Mouse (Mus musculus) 3T3-L1 (cell line): ENCODE data around the gene Pin1rt1.

ENCODE experiments used
- DNase-seq: peaks from one replicate; pipeline ENCODE4 v3.0.0-alpha.2; 2015; ENCODE audit warnings: low read depth, low spot score

The Pin1rt1 gene

GRCm38 (mm10) chr2:104716279-104716678 lies at the start of gene Pin1rt1:
Gene Pin1rt1, minus strand, starts transcription at chr2:104716379.
- DNase-seq, result no peak

- peak; percentile 35 for DNase-seq
Measured at GRCm38 (mm10) chr2:104764018-104764417, 47.8 kb upstream of the Pin1rt1 start.

- peak; percentile 33 for DNase-seq
Measured at GRCm38 (mm10) chr2:104763134-104763703, 47.0 kb upstream of the Pin1rt1 start.

DNA sequence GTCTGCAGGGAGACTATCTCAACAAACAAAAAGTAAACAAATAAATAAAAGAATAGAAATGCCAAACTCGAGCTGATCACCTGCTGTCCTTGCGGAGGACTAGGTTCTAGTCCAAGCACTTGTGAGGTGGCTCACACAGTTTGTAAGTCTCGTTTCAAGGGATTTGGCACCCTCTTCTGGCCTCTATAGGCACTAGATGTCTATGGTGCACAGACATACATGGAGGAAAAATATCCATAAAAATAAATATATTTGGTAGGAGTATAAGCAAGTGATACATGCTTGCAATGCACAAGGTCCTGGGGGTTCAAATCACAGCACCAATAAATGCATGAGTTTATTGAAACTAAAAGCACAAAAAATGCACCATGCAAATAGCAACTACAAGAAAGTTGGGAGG lies 34.4 kb upstream of the Pin1rt1 start:
- DNase-seq, result peak; percentile 72

DNA sequence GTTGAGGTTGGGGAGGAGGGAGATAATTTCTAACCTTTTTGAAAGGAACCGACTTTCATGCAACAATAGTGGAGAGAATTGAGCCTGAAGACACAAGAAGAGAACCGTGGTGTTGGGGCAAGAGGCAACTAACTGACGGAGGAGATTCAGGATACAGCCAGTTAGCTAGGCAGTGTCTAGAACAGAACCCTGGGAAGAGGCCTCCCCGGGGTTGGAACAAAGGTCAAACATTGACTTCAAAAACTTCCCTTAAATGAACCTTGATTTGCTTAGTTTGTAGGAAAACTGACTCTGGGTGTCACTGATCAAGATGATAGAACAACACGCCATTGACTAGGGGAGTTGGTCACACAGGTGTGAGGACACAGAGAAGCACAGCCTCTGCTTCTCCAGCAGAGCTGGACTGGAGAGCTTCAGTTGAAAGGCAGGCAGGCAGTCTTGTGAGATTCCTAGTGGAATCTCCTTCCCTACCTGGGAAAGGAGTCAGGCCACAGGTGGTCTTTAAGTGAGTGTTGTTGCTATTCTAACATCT lies 32.5 kb upstream of the Pin1rt1 start:
- DNase-seq, result no peak

- DNase-seq, result no peak
Measured at GRCm38 (mm10) chr2:104746251-104746650, 30.1 kb upstream of the Pin1rt1 start.

DNA sequence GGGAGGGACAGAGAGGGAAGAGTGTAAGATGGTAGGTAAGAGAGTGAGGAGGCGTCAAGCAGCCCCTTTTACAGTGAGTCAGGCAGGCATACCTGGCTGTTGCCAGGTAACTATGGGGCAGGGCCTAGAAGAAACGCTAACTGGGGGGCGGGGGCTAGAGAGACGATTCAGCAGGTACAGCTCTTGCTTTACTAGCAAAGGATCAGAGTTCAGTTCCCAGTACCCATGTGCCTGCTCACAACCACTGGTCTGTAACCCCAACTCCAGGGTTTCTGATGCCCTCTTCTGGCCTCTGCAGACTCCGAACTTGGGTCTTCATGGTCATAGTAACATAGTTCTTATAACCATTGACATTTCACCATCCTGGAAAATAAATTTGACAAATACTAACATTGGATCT lies 27.8 kb upstream of the Pin1rt1 start:
- no peak for DNase-seq

- no peak for DNase-seq
Measured at GRCm38 (mm10) chr2:104743160-104743559, 27.0 kb upstream of the Pin1rt1 start.

DNA sequence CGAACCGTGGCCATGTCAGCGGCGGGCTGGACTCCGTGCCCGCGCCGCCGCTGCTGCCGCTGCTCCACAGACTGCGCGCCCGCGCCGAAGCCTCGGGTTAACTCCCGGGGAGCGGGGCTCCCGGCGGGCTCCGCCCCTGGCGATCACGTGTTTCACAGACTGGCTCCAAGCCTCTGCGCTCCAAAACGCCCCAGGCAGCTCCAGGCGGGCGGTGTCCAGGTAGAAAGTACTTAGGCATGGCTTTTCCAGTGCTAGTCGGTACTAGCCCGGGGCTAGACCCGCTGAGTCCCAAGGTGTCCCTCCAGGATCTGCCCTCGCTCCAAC lies 26.5 kb upstream of the Pin1rt1 start, which contains the start of gene Depdc7:
Depdc7 (minus strand) TSS at position 138 of the 324 bp plus-strand sequence.
- peak; percentile 73 for DNase-seq

- no peak for DNase-seq
Measured at GRCm38 (mm10) chr2:104741896-104742740, 25.9 kb upstream of the Pin1rt1 start.

GRCm38 (mm10) chr2:104741015-104741758 lies 25.0 kb upstream of the Pin1rt1 start:
- DNase-seq, result no peak

DNA sequence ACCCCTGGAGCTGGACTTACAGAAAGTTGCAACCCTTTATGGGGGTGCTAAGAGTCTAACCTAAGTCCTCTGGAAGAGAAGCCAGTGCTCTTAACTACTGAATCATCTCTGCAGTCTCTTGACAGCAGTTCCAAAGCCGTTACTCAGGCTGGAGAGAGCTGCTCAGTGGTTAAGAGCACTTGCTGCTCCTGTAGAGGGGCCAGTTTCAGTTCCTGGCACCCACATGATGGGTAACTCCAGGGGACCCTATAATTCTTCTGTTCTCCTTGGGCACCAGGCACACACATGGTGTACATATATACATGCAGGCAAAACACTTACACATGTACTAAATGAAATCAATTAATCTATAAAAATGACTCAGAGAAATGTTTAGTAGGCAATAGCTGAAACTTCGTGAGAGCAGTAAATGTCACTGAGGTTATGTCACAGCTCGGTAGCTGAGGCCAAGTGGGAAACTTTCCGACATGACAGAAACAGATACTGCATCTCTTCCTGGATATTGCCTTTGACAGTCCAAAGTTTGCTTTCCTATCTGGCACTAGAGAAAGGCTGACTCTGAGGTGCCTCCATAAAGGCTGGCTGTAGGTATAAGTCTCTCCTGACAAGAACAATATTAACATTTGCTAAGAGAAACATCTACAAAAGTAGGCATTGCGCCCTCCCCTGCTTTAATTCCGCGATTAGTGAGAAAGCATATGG lies 24.2 kb upstream of the Pin1rt1 start:
- DNase-seq, result no peak

GRCm38 (mm10) chr2:104739691-104740090 lies 23.5 kb upstream of the Pin1rt1 start:
- no peak for DNase-seq

DNA sequence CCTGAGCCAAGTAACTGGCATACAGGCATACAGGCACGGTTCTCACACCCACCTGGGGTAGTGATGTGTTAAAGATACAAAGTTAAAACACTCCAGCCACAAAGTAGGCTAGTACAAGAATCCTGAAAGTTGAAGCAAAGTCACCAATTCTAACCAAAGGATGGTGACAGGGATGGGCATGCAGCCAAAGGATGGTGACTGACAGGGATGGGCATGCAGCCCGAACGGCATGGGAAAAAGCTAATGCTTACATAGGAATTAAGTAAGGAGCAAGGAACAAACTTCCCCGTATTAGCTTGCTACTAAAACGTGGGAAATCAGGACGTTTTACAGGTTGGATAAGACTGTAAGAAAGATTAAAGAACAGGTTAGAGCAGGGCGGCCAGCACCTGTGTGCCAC lies 20.1 kb upstream of the Pin1rt1 start:
- DNase-seq, result no peak

GRCm38 (mm10) chr2:104732562-104733256 lies 16.5 kb upstream of the Pin1rt1 start:
- DNase-seq, result no peak

DNA sequence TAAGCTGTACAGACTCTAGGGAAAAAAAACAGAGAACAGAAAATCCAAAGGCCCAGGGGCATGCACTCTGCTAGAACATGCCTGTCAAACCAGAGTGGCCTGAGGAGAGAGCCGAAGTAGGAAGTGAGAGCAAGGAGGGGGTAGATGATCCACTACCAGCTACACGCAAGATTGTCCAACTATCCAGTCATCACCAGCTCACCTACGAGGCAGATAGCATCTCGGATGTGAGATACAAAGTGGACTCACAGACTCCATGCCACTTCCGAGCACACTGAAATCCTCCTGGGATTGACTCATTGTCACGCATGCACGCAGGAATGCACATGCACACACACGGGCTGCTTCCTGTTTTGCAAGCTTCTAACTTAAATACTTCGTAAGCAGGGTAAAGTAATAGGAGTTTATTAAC lies 15.9 kb upstream of the Pin1rt1 start:
- no peak for DNase-seq

DNA sequence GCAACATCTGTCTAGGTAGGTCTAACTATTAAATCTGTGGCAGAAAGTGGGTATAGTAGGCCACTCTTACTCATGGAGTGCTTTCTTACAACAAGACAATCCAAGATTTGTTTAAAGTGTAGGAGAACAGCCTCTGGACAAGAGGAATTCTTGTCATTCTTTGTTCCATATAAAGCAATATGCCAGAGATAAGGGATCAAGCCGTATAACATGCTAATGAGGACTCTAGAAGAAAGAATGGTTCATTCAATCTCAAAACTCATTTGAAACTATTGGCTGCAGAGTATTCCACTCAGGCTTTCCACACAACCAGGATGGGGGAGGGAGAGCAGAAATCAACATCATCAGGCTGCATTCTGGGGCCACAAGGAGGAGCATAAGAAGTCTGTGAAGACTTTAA lies 11.2 kb upstream of the Pin1rt1 start:
- no peak for DNase-seq

DNA sequence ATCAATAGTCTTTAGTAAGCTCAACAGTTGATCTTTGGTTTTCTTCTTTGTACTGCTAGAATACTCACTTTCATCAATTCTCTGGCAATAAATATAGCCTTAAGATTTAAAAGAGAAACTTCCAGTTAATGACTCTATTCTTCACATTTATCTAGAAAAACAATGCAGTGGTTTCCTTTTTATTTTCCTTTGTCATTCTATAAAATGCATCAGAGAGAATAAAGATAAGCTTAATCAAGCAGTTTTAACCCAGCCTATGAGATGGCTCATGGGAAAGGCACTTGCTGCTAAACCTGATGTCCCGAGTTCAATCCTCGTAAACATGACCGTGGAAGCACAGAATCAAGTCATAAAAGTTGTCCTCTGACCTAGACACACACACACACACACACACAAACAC lies 5.8 kb upstream of the Pin1rt1 start:
- no peak for DNase-seq

DNA sequence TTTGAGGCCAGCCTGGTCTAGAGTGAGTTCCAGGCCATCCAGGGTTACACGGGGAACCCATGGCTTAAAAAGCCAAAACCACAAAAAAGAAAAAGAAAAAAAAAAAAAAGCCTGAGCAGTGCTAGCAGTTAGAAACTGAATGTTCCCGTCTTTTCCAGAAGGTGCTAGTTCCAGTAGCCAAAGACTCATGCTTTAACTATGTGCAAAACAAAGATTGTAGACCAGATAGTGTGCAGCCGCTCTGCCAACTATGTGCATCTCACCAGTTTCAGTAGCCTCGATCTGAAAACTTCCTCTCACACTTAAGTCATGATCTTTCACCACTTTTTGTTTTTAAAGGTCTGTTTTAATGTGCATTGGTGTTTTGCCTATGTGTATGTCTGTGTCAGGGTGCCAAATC lies 1.6 kb upstream of the Pin1rt1 start:
- DNase-seq, result peak; percentile 70

GRCm38 (mm10) chr2:104717231-104717735 lies 1.1 kb upstream of the Pin1rt1 start:
- DNase-seq, result peak; percentile 66

DNA sequence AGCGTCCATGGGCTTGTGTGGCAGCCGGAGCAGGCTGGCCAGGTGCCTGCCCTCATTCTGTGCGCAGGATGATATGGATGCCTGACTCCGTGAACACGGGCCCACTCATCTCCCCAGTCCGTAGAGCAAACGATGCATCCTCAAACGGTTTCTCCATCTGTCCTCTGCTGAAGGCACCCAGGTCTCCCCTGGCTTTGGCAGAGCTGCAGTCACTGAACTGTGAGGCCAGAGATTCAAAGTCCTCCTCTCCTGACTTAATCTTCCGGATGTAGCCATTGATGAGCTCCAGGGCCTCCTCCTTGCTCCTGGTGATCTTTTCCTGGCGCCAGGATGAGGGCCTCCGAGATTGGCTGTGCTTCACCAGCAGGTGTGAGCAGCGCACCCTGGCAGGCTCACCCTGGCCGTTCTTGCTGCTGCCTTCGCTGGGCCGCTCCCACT lies 1.9 kb downstream of the Pin1rt1 start:
- no peak for DNase-seq
